Mouse (Mus musculus): ENCODE measurements around the gene Ccdc162. TPM values are rescaled to one million over a fixed set of nuclear protein-coding genes. Genes with fewer than 3 reads are reported as not detected.

Gene Ccdc162
- polyA plus RNA-seq, 1 experiment from 2014 or later = 0.85 TPM

DNA sequence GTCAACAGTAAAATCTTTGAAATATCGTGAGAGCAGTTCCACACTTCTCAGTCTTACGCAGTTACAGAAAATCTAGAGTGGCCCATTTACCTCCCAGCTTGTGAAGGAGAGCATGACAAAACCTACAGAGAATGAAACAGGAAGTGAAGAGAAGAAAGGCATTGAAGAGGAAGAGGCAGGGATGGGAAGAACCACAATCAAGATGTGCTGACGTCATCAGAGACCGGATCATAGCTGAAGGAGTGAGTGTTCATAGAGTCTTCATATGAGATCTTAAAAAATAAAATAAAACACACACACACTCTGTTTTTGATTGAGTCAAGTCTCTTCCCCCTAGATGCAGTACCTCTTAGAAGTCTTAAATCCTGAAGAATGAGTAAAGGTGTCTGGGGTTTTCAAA lies 100.9 kb downstream of the Ccdc162 start:
- Histone ChIP-seq H3K9ac (no peak overlapping the region), H3K4me2 (no peak overlapping the region), H3K36me3 (no peaks in the 10 kb centered on the region), H3K4me3 (no peak overlapping the region), H3K9me3 (no peaks in the 10 kb centered on the region), H3K4me1 (replicated peaks) (no peaks in the 10 kb centered on the region), H3K27me3 (no peaks in the 10 kb centered on the region), H3K27ac (replicated peaks) (no peak overlapping the region)
- no peak for ATAC-seq (ENCODE audit: low read depth)
- 87% methylated on average over 4 of the region's 4 CpGs for WGBS

GRCm38 (mm10) chr10:41611941-41612340 lies 104.5 kb downstream of the Ccdc162 start:
- H3K27ac ChIP-seq (replicated peaks) = no peak overlapping the region
- H3K4me1 ChIP-seq (replicated peaks) = no peaks in the 10 kb centered on the region
- no peak overlapping the region for H3K9ac ChIP-seq
- no peak for ATAC-seq (ENCODE audit: low read depth)
- no peaks in the 10 kb centered on the region for H3K27me3 ChIP-seq
- no peaks in the 10 kb centered on the region for H3K9me3 ChIP-seq
- H3K4me3 ChIP-seq = no peak overlapping the region
- 77% methylated on average over 5 of the region's 5 CpGs for WGBS
- H3K4me2 ChIP-seq = no peak overlapping the region
- no peaks in the 10 kb centered on the region for H3K36me3 ChIP-seq

GRCm38 (mm10) chr10:41609475-41609874 lies 107.0 kb downstream of the Ccdc162 start:
- Histone ChIP-seq H3K36me3 (no peaks in the 10 kb centered on the region), H3K4me2 (no peak overlapping the region), H3K9ac (no peak overlapping the region), H3K27me3 (no peaks in the 10 kb centered on the region), H3K9me3 (no peaks in the 10 kb centered on the region), H3K27ac (replicated peaks) (no peak overlapping the region), H3K4me3 (no peak overlapping the region), H3K4me1 (replicated peaks) (no peaks in the 10 kb centered on the region)
- WGBS = 77% methylated on average over 1 of the region's 1 CpGs
- ATAC-seq (ENCODE audit: low read depth) = no peak

GRCm38 (mm10) chr10:41608485-41608884 lies 107.9 kb downstream of the Ccdc162 start:
- H3K9me3 ChIP-seq = no peaks in the 10 kb centered on the region
- 82% methylated on average over 3 of the region's 3 CpGs for WGBS
- no peak for ATAC-seq (ENCODE audit: low read depth)
- no peak overlapping the region for H3K4me2 ChIP-seq
- H3K4me1 ChIP-seq (replicated peaks) = no peaks in the 10 kb centered on the region
- no peaks in the 10 kb centered on the region for H3K36me3 ChIP-seq
- no peaks in the 10 kb centered on the region for H3K27me3 ChIP-seq
- H3K4me3 ChIP-seq = no peak overlapping the region
- H3K9ac ChIP-seq = no peak overlapping the region
- no peak overlapping the region for H3K27ac ChIP-seq (replicated peaks)

GRCm38 (mm10) chr10:41602667-41603066 lies 113.8 kb downstream of the Ccdc162 start:
- ATAC-seq (ENCODE audit: low read depth) = no peak
- 87% methylated on average over 1 of the region's 1 CpGs for WGBS

GRCm38 (mm10) chr10:41601898-41602545 lies 114.4 kb downstream of the Ccdc162 start:
- no peak overlapping the region for H3K27ac ChIP-seq (replicated peaks)
- H3K27me3 ChIP-seq = no peaks in the 10 kb centered on the region
- ATAC-seq (ENCODE audit: low read depth) = no peak
- no peaks in the 10 kb centered on the region for H3K9me3 ChIP-seq
- H3K4me2 ChIP-seq = no peak overlapping the region
- H3K36me3 ChIP-seq = no peaks in the 10 kb centered on the region
- H3K4me1 ChIP-seq (replicated peaks) = no peaks in the 10 kb centered on the region
- 79% methylated on average over 7 of the region's 7 CpGs for whole genome bisulfite sequencing
- H3K4me3 ChIP-seq = no peak overlapping the region
- no peak overlapping the region for H3K9ac ChIP-seq

More at GRCm38 (mm10) chr10:41602667-41603066, 113.8 kb downstream of the Ccdc162 start:
- Histone ChIP-seq H3K4me2 (no peak overlapping the region), H3K27ac (replicated peaks) (no peak overlapping the region), H3K9me3 (no peaks in the 10 kb centered on the region), H3K36me3 (no peaks in the 10 kb centered on the region), H3K4me3 (no peak overlapping the region), H3K4me1 (replicated peaks) (no peaks in the 10 kb centered on the region), H3K27me3 (no peaks in the 10 kb centered on the region), H3K9ac (no peak overlapping the region)

DNA sequence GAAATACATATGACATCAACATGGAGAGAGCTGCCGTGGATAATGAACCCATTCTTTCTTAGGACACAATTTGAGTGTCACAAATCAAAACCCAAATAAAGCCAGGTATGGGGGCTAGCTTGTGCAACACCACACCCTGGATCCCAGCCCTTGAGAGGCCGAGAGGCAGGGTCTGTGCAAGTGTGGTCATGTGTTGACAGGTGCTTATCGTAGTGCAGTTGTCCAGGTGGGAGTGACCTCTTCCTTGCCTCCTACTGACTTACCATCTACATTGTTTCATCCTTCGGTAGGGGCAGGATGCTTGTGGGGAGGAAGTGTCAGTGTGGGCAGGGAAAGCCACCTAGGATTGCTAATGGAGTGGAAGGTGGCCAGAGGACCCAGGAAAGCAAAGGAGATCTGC lies 115.1 kb downstream of the Ccdc162 start:
- WGBS = 84% methylated on average over 4 of the region's 4 CpGs
- Histone ChIP-seq H3K27ac (replicated peaks) (no peak overlapping the region), H3K36me3 (no peaks in the 10 kb centered on the region), H3K27me3 (no peaks in the 10 kb centered on the region), H3K4me3 (no peak overlapping the region), H3K4me1 (replicated peaks) (no peaks in the 10 kb centered on the region), H3K9ac (no peak overlapping the region), H3K9me3 (no peaks in the 10 kb centered on the region), H3K4me2 (no peak overlapping the region)
- ATAC-seq (ENCODE audit: low read depth) = no peak

GRCm38 (mm10) chr10:41599051-41599450 lies 117.4 kb downstream of the Ccdc162 start:
- Histone ChIP-seq H3K4me1 (replicated peaks) (no peaks in the 10 kb centered on the region), H3K4me3 (no peak overlapping the region), H3K9me3 (no peaks in the 10 kb centered on the region), H3K36me3 (no peaks in the 10 kb centered on the region), H3K4me2 (no peak overlapping the region), H3K9ac (no peak overlapping the region), H3K27me3 (no peaks in the 10 kb centered on the region), H3K27ac (replicated peaks) (no peak overlapping the region)
- 82% methylated on average over 9 of the region's 9 CpGs for WGBS
- ATAC-seq (ENCODE audit: low read depth) = no peak

GRCm38 (mm10) chr10:41598221-41598620 lies 118.2 kb downstream of the Ccdc162 start:
- no peaks in the 10 kb centered on the region for H3K27me3 ChIP-seq
- no peaks in the 10 kb centered on the region for H3K4me1 ChIP-seq (replicated peaks)
- no peak overlapping the region for H3K4me3 ChIP-seq
- no peak overlapping the region for H3K9ac ChIP-seq
- no peaks in the 10 kb centered on the region for H3K36me3 ChIP-seq
- no peak overlapping the region for H3K4me2 ChIP-seq
- WGBS = 72% methylated on average over 9 of the region's 9 CpGs
- H3K27ac ChIP-seq (replicated peaks) = no peak overlapping the region
- no peak for ATAC-seq (ENCODE audit: low read depth)
- no peaks in the 10 kb centered on the region for H3K9me3 ChIP-seq

- H3K9ac ChIP-seq = no peak overlapping the region
- H3K27ac ChIP-seq (replicated peaks) = no peak overlapping the region
- H3K4me1 ChIP-seq (replicated peaks) = no peaks in the 10 kb centered on the region
- 93% methylated on average over 3 of the region's 3 CpGs for WGBS
- H3K4me2 ChIP-seq = no peak overlapping the region
- no peak overlapping the region for H3K4me3 ChIP-seq
- no peaks in the 10 kb centered on the region for H3K27me3 ChIP-seq
- H3K36me3 ChIP-seq = no peaks in the 10 kb centered on the region
- no peak for ATAC-seq (ENCODE audit: low read depth)
- no peaks in the 10 kb centered on the region for H3K9me3 ChIP-seq
These were observed 120.9 kb downstream of the Ccdc162 start for GRCm38 (mm10) chr10:41595550-41595949.

DNA sequence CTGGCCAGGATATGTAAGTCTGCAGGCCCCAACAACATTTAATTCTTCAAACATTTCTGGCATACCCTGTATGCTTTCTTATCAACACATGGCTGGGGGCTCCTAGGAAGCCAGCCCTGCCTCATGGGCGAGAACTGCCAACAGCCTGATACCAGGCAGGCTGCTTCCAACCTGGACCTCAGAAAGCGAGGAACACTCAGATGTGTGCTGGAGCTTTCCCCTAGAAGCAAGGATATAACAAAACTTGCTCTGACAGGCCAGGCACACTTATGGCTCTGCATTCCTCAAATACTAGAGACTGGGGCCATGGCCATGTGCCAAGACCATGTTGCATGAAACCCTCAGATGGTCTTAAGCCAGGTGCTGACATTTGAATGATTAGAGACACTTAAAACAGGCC lies 121.5 kb downstream of the Ccdc162 start:
- no peak for ATAC-seq (ENCODE audit: low read depth)
- 91% methylated on average over 2 of the region's 2 CpGs for WGBS
- no peak overlapping the region for H3K9ac ChIP-seq
- H3K27ac ChIP-seq (replicated peaks) = no peak overlapping the region
- H3K4me1 ChIP-seq (replicated peaks) = no peaks in the 10 kb centered on the region
- no peak overlapping the region for H3K4me3 ChIP-seq
- H3K9me3 ChIP-seq = no peaks in the 10 kb centered on the region
- H3K27me3 ChIP-seq = no peaks in the 10 kb centered on the region
- H3K36me3 ChIP-seq = no peaks in the 10 kb centered on the region
- no peak overlapping the region for H3K4me2 ChIP-seq

GRCm38 (mm10) chr10:41594433-41594832 lies 122.0 kb downstream of the Ccdc162 start:
- H3K27me3 ChIP-seq = no peaks in the 10 kb centered on the region
- H3K4me1 ChIP-seq (replicated peaks) = no peaks in the 10 kb centered on the region
- ATAC-seq (ENCODE audit: low read depth) = no peak
- H3K9me3 ChIP-seq = no peaks in the 10 kb centered on the region
- H3K27ac ChIP-seq (replicated peaks) = no peak overlapping the region
- H3K9ac ChIP-seq = no peak overlapping the region
- H3K36me3 ChIP-seq = no peaks in the 10 kb centered on the region
- H3K4me3 ChIP-seq = no peak overlapping the region
- H3K4me2 ChIP-seq = no peak overlapping the region
- 91% methylated on average over 8 of the region's 8 CpGs for WGBS

DNA sequence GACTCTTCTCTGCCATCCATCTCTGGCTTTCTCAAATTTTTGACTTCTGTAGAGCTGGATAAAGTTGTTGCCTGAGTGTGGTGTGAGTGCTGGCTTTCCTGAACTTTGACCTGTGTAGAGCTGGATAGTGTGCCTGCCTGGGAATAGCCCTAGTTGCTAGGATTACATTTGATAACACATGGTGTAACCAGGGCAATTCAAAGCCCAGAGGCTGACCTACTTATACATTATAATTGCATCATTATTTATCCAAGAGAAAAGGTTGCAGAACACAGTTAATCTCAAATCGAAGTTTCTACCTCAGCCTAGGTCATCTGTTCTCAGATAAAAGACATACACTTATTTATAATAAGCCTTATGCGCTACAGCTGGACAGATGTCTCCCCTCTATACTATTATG lies 127.8 kb downstream of the Ccdc162 start:
- Histone ChIP-seq H3K4me1 (replicated peaks) (no peaks in the 10 kb centered on the region), H3K36me3 (no peaks in the 10 kb centered on the region), H3K4me2 (no peak overlapping the region), H3K9ac (no peak overlapping the region), H3K27ac (replicated peaks) (no peak overlapping the region), H3K9me3 (no peaks in the 10 kb centered on the region), H3K27me3 (no peaks in the 10 kb centered on the region), H3K4me3 (no peak overlapping the region)
- 88% methylated on average over 2 of the region's 2 CpGs for WGBS
- no peak for ATAC-seq (ENCODE audit: low read depth)

Data from neural tube, embryonic 13.5 days (tissue).